Mouse (Mus musculus) brain, embryonic 14.5 days (tissue): ENCODE measurements around the gene Otor. TPM values are rescaled to one million over a fixed set of nuclear protein-coding genes. Genes with fewer than 3 reads are reported as not detected.
A peak's percentile ranks its signal among the peaks of the same experiment; 100 is the strongest.

Experiments used
- DNase-seq: peaks from one replicate; pipeline ENCODE4 v3.0.0-alpha.2; 2011; ENCODE audit warnings: low read depth
- CTCF ChIP-seq: fragments of 200-500 bp; IDR thresholded peaks from 2 replicates; pipeline ENCODE4 v1.5.1; 2012; ENCODE audit warnings: inconsistent platforms, mild to moderate bottlenecking, moderate library complexity, borderline replicate concordance; ENCODE audit not compliant: insufficient read depth, insufficient read length; ENCODE audit errors: extremely low read depth
- POLR2A ChIP-seq: fragments of 200-500 bp; IDR thresholded peaks from 2 replicates; pipeline ENCODE4 v1.6.1; 2012; ENCODE audit warnings: mild to moderate bottlenecking, inconsistent platforms, borderline replicate concordance; ENCODE audit not compliant: poor library complexity, insufficient read depth, insufficient read length, severe bottlenecking; ENCODE audit errors: extremely low read depth
- polyA plus RNA-seq: library from polyadenylated mRNA; depleted of rRNA; stranded (reverse); fragments of >200 nt; gene quantifications from 2 replicates; pipeline ENCODE4 v1.2.3, GENCODE M21; 2012; rRNA removed

Otor gene
- polyA plus RNA-seq, 1 experiment = 1.1 TPM

GRCm38 (mm10) chr2:143084852-143085397, 6.7 kb downstream of the Otor start:
- DNase-seq = no peak
- TF ChIP-seq CTCF (no peak), POLR2A (no peak)

- TF ChIP-seq POLR2A (no peak), CTCF (no peak)
- DNase-seq = no peak
Measured at GRCm38 (mm10) chr2:143089866-143090265, 11.6 kb downstream of the Otor start.

GRCm38 (mm10) chr2:143093726-143094125, 15.5 kb downstream of the Otor start:
- DNase-seq = peak; percentile 88
- TF ChIP-seq POLR2A (no peak), CTCF (peak; percentile 77; the same call in 1 of the 2 replicates)

GRCm38 (mm10) chr2:143094761-143095160, 16.5 kb downstream of the Otor start:
- peak; percentile 43 for DNase-seq
- no peak for TF ChIP-seq POLR2A
- TF ChIP-seq CTCF = no peak

- DNase-seq = no peak
- TF ChIP-seq CTCF (no peak), POLR2A (no peak)
Measured at GRCm38 (mm10) chr2:143097170-143097569, 18.9 kb downstream of the Otor start.

- peak; percentile 85 for DNase-seq
- 0 out of 2 replicates have a peak, but pooled peaks have one; percentile 5 for TF ChIP-seq CTCF
- TF ChIP-seq POLR2A = no peak
Measured at GRCm38 (mm10) chr2:143113859-143114258, 35.6 kb downstream of the Otor start.

GRCm38 (mm10) chr2:143114716-143115115, 36.4 kb downstream of the Otor start:
- DNase-seq = peak; percentile 60
- no peak for TF ChIP-seq CTCF
- no peak for TF ChIP-seq POLR2A

GRCm38 (mm10) chr2:143117453-143117852, 39.2 kb downstream of the Otor start:
- DNase-seq = peak; percentile 81

GRCm38 (mm10) chr2:143118221-143118620, 39.9 kb downstream of the Otor start:
- no peak for TF ChIP-seq POLR2A
- no peak for TF ChIP-seq CTCF
- no peak for DNase-seq

More at GRCm38 (mm10) chr2:143117453-143117852, 39.2 kb downstream of the Otor start:
- peak; percentile 17; the same call in 1 of the 2 replicates for TF ChIP-seq CTCF
- TF ChIP-seq POLR2A = no peak

- TF ChIP-seq POLR2A (no peak), CTCF (no peak)
- DNase-seq = peak; percentile 88
Measured at GRCm38 (mm10) chr2:143131098-143131646, 52.9 kb downstream of the Otor start.

Other genes starting within 250 kb of the Otor start
- gene Kif16b, start 176.9 kb upstream of the Otor start, polyA plus RNA-seq = 4.2 and 6.8 TPM in 2 replicates
- gene Snrpb2, start 15.4 kb upstream of the Otor start, polyA plus RNA-seq = 40.8 and 43.1 TPM in 2 replicates